Mouse (Mus musculus) MEL (cell line): ENCODE measurements at regions not wholly inside any gene's neighbourhood (a gene's known extent, or its start where the extent isn't known, plus 50 kb on each side); places are given as distances from the start of the nearest gene placed in this dataset.
A peak's percentile ranks its signal among the peaks of the same experiment; 100 is the strongest.

Source experiments
- DNase-seq: peaks from one replicate; pipeline ENCODE4 v3.0.0; 2011; ENCODE audit warnings: low read depth, low spot score
- H3K27ac ChIP-seq: 2 replicates; pipeline ENCODE4 v1.5.1; 2012; ENCODE audit warnings: low read depth, mild to moderate bottlenecking, control low read depth, low read length, moderate library complexity; ENCODE audit not compliant: control insufficient read depth
- H3K27me3 ChIP-seq, 2 experiments: fragments of 150-350 bp in 1 of 2; sonication (generic) in 1 of 2; 2 replicates each; pipeline ENCODE4 v1.6.1; 2012; ENCODE audit warnings: low read length in 2 of 2, mild to moderate bottlenecking in 2 of 2, improper control_type of control experiment in 1 of 2, moderate library complexity in 1 of 2; ENCODE audit not compliant: insufficient read depth in 2 of 2, control insufficient read depth in 1 of 2
- H3K36me3 ChIP-seq, 2 experiments: 2 replicates each; pipeline ENCODE4 v1.6.1; 2012 to 2014; ENCODE audit warnings: low read length in 2 of 2, improper control_type of control experiment in 1 of 2, inconsistent platforms in 1 of 2, mild to moderate bottlenecking in 1 of 2; ENCODE audit not compliant: insufficient read depth in 2 of 2, control insufficient read depth in 1 of 2
- H3K4me1 ChIP-seq, 2 experiments: fragments of 150-350 bp in 1 of 2; sonication (generic) in 1 of 2; 2 replicates each; pipeline ENCODE4 v1.6.1; 2012; ENCODE audit warnings: low read length in 2 of 2, improper control_type of control experiment in 1 of 2, mild to moderate bottlenecking in 1 of 2; ENCODE audit not compliant: insufficient read depth in 2 of 2, control insufficient read depth in 1 of 2
- H3K4me3 ChIP-seq, 2 experiments: fragments of 150-350 bp in 1 of 2; sonication (generic) in 1 of 2; 2 replicates each; pipeline ENCODE4 v1.5.1; 2012; ENCODE audit warnings: low read depth in 2 of 2, low read length in 2 of 2, mild to moderate bottlenecking in 2 of 2, moderate library complexity in 2 of 2, control low read depth in 1 of 2, improper control_type of control experiment in 1 of 2; ENCODE audit not compliant: control insufficient read depth in 1 of 2, insufficient read depth in 1 of 2
- H3K79me2 ChIP-seq: 2 replicates; pipeline ENCODE4 v1.6.1; 2012; ENCODE audit warnings: mild to moderate bottlenecking, low read length, moderate library complexity; ENCODE audit not compliant: control insufficient read depth, poor library complexity, insufficient read depth
- H3K9ac ChIP-seq: 2 replicates; pipeline ENCODE4 v1.6.1; 2012; ENCODE audit warnings: low read depth, mild to moderate bottlenecking, control low read depth, low read length, moderate library complexity; ENCODE audit not compliant: control insufficient read depth, poor library complexity, severe bottlenecking
- H3K9me3 ChIP-seq: fragments of 150-350 bp; sonication (generic); replicated peaks from 2 replicates; pipeline ENCODE4 v1.6.1; 2012; ENCODE audit warnings: mild to moderate bottlenecking, low read length, improper control_type of control experiment, moderate library complexity; ENCODE audit not compliant: insufficient read depth
- BHLHE40 ChIP-seq: IDR thresholded peaks from 2 replicates; pipeline ENCODE4 v1.6.1; 2012; ENCODE audit warnings: low read depth, mild to moderate bottlenecking, inconsistent platforms, low read length, improper control_type of control experiment, borderline replicate concordance
- CHD2 ChIP-seq: IDR thresholded peaks from 2 replicates; pipeline ENCODE4 v1.6.1; 2011; ENCODE audit warnings: low read length, improper control_type of control experiment
- E2F4 ChIP-seq: IDR thresholded peaks from 2 replicates; pipeline ENCODE4 v1.6.1; 2011; ENCODE audit warnings: low read depth, low read length, improper control_type of control experiment, borderline replicate concordance
- GABPA ChIP-seq: IDR thresholded peaks from 2 replicates; pipeline ENCODE4 v1.6.1; 2012; ENCODE audit warnings: low read depth, mild to moderate bottlenecking, inconsistent platforms, low read length, improper control_type of control experiment, moderate library complexity
- HCFC1 ChIP-seq: IDR thresholded peaks from 2 replicates; pipeline ENCODE4 v1.6.1; 2012; ENCODE audit warnings: low read depth, mild to moderate bottlenecking, inconsistent platforms, low read length, improper control_type of control experiment, moderate library complexity
- MAFK ChIP-seq: IDR thresholded peaks from 2 replicates; pipeline ENCODE4 v1.6.1; 2011; ENCODE audit warnings: low read depth, mild to moderate bottlenecking, low read length, improper control_type of control experiment, borderline replicate concordance
- MAX ChIP-seq: IDR thresholded peaks from 2 replicates; pipeline ENCODE4 v1.6.1; 2011; ENCODE audit warnings: low read length, improper control_type of control experiment
- MEF2A ChIP-seq: IDR thresholded peaks from 2 replicates; pipeline ENCODE4 v1.6.1; 2014; ENCODE audit warnings: low read depth, mild to moderate bottlenecking, inconsistent platforms, low read length, improper control_type of control experiment; ENCODE audit not compliant: poor library complexity, insufficient replicate concordance, severe bottlenecking; ENCODE audit errors: extremely low read depth
- MXI1 ChIP-seq: IDR thresholded peaks from 2 replicates; pipeline ENCODE4 v1.6.1; 2011; ENCODE audit warnings: mild to moderate bottlenecking, low read depth, low read length, improper control_type of control experiment
- MYB ChIP-seq: IDR thresholded peaks from 2 replicates; pipeline ENCODE4 v1.6.1; 2011; ENCODE audit warnings: mild to moderate bottlenecking, low read depth, low read length, improper control_type of control experiment
- MYC ChIP-seq: IDR thresholded peaks from 2 replicates; pipeline ENCODE4 v1.6.1; 2011; ENCODE audit warnings: low read depth, mild to moderate bottlenecking, low read length, improper control_type of control experiment, moderate library complexity
- NRF1 ChIP-seq: IDR thresholded peaks from 2 replicates; pipeline ENCODE4 v1.6.1; 2014; ENCODE audit warnings: low read depth, mild to moderate bottlenecking, inconsistent platforms, low read length, improper control_type of control experiment, moderate library complexity; ENCODE audit not compliant: poor library complexity, insufficient read depth, severe bottlenecking
- POLR2AphosphoS2 ChIP-seq: IDR thresholded peaks from 2 replicates; pipeline ENCODE4 v1.6.1; 2011; ENCODE audit warnings: low read length, improper control_type of control experiment
- POLR2AphosphoS5 ChIP-seq: IDR thresholded peaks from 2 replicates; pipeline ENCODE4 v1.6.1; 2012; ENCODE audit warnings: low read depth, borderline replicate concordance, mild to moderate bottlenecking, inconsistent platforms, low read length, moderate library complexity, mixed read lengths
- RAD21 ChIP-seq: IDR thresholded peaks from 2 replicates; pipeline ENCODE4 v1.6.1; 2011; ENCODE audit warnings: mild to moderate bottlenecking, low read depth, low read length, improper control_type of control experiment
- RCOR1 ChIP-seq: IDR thresholded peaks from 2 replicates; pipeline ENCODE4 v1.6.1; 2012; ENCODE audit warnings: low read depth, mild to moderate bottlenecking, inconsistent platforms, low read length, improper control_type of control experiment
- TAL1 ChIP-seq: IDR thresholded peaks from 2 replicates; pipeline ENCODE4 v1.6.1; 2012; ENCODE audit warnings: mild to moderate bottlenecking, inconsistent platforms, low read length, moderate library complexity, mixed read lengths
- UBTF ChIP-seq: IDR thresholded peaks from 2 replicates; pipeline ENCODE4 v1.6.1; 2012; ENCODE audit warnings: low read depth, mild to moderate bottlenecking, inconsistent platforms, low read length, improper control_type of control experiment, moderate library complexity, borderline replicate concordance; ENCODE audit not compliant: insufficient read depth
- USF1 ChIP-seq: IDR thresholded peaks from 2 replicates; pipeline ENCODE4 v1.6.1; 2014; ENCODE audit warnings: low read depth, mild to moderate bottlenecking, inconsistent platforms, low read length, improper control_type of control experiment, moderate library complexity
- ZNF384 ChIP-seq: IDR thresholded peaks from 2 replicates; pipeline ENCODE4 v1.6.1; 2012; ENCODE audit warnings: low read depth, mild to moderate bottlenecking, inconsistent platforms, low read length, improper control_type of control experiment

DNA sequence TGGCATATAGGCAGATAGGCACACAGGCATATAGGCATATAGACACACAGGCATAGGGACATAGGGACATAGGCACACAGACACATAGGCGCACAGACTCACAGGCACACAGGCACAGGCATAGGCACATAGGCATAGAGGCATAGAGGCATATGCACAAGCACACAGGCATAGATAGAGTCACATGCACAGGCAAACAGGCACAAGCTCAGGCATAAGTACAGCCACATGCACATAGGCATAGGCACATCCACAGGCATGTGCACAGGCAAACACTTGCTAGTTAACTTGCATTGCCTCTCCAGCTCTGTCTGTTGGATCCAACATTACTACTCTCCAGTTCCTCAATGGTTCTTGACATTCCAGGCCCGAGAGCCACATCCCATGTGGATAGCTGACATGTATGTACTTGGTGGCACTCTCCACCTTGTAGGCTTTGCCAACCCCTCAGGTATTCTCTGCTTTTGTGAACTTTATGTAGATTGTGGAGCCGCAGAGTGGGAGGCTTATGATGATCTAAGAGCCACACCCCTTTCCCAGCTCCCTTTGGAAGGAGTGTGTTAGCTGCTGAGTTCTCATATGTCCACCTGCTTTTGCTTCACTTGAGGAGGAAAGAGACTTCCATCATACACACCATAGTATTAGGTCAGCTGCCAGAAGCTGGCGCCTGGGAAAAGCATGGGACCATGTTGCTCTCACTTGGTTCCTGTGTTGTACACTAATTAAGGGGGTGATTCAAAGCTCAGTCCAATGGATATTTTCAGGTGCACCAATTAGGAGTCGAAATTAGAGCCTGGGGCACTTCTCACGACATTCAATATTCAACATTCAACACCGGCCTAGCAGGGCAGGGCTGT, 192.7 kb upstream of the Hhip start:
- H3K4me3 ChIP-seq, result no peak overlapping the region
- no peaks in the 10 kb centered on the region for H3K27me3 ChIP-seq
- no peak overlapping the region for H3K9ac ChIP-seq
- H3K27ac ChIP-seq, result no peak overlapping the region
- no peak for DNase-seq
- no peaks in the 10 kb centered on the region for H3K79me2 ChIP-seq
- H3K9me3 ChIP-seq, result no peaks in the 10 kb centered on the region
- H3K4me1 ChIP-seq, result no peaks in the 10 kb centered on the region
- H3K36me3 ChIP-seq, result no peaks in the 10 kb centered on the region
- TF ChIP-seq MEF2A (no peak), E2F4 (no peak), MAX (no peak), POLR2AphosphoS5 (peak; percentile 45; the same call in 1 of the 2 replicates)

GRCm38 (mm10) chr8:80249762-80250161, 192.0 kb upstream of the Hhip start:
- Histone ChIP-seq H3K79me2 (no peaks in the 10 kb centered on the region), H3K9me3 (no peaks in the 10 kb centered on the region), H3K9ac (no peak overlapping the region), H3K36me3 (no peaks in the 10 kb centered on the region), H3K4me3 (no peak overlapping the region), H3K27me3 (no peaks in the 10 kb centered on the region), H3K27ac (no peak overlapping the region), H3K4me1 (no peaks in the 10 kb centered on the region)
- DNase-seq, result no peak
- TF ChIP-seq MYB (no peak), MXI1 (no peak), CHD2 (no peak), MYC (no peak), USF1 (no peak), UBTF (no peak), GABPA (no peak), MEF2A (no peak), NRF1 (no peak), MAFK (no peak), ZNF384 (no peak), BHLHE40 (no peak), RCOR1 (no peak), RAD21 (no peak), TAL1 (no peak), POLR2AphosphoS2 (no peak), HCFC1 (no peak)
